Mouse (Mus musculus): ENCODE data around the gene Nufip2.

Nufip2 gene

DNA sequence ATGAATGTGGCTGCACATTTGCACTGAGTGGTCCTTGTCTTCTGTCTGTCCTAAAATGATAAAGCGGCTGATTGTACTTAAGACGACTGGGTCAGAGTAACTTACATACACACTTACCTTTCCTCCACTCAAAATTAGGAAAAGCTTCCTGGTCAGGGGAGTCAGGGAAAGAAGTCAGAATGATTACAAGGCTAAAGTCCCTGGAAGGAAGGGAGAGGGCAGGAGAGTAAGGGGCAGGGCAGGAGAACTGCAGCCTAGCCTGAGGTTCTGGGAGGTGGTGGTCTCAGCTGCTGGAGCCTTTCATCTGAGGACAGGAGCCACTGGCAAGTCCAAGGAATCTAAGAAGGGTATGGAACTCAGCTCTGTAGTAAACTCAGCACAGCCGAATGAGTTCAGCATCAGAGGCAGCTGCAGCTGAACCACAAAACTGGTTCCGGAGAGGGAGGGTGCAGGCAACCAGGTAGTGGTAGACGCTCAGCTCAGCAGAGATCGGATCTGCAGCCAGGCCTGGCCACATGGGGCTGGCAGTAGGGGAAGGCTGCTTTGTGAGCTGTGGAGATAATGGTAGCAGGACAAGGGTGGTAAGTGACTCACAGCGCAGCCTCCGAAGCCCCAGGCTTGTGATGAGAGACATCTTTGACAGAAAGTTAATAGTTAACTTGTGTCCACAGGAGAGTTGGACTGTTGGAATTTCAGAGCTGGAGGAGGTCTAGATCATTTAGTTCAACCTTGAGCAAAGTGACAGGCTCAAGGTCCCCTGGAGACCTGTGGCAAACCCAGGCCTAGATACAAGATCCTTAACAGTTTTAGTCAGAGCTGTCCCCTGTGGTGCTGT, 86.1 kb downstream of the Nufip2 start:
- DNase-seq (ENCODE audit: low read depth), result no peak

DNA sequence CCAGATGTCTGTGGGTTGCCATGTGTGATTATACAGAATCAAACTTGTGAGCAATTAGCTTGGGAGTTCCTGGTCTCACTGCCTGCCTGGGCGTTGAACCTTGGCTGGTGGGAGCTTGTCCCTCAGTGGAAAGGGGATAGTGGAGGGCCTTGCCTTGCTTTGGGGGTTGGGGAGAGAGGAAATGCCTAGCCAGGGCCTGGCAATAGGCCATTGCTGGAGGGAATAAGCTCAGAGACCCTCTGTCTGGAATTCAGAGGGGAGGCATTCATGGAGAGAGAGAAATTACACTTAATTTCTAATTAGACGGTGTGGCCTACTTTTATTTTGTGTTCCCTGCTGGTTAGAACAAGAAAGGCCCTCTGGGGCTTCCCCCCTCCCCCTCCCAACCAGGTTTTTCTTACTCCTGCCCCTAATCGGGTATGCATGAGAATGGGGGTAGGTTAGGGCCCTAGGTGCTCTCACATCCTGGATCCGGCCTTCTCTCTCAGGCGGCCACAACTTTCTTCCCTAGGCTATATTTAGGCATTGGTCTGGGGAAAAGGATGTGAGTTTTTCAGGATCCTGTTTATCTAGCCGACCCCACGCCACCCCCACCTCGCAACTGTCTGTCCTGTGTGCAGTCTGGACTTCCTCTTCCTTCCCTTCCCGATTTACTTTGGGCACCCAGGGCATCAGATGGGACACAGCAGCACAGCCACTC, 89.9 kb downstream of the Nufip2 start:
- no peak for DNase-seq (ENCODE audit: low read depth)

DNA sequence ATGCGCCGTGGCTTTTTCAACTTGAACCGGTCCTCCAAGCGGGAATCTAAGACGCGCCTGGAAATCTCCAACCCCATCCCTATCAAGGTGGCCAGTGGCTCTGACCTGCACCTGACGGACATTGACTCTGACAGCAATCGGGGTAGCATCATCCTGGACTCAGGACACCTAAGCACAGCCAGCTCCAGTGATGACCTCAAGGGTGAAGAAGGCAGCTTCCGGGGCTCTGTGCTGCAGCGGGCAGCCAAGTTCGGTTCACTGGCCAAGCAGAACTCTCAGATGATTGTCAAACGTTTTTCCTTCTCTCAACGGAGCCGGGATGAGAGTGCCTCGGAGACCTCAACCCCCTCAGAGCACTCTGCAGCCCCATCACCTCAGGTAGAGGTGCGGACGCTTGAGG, 91.5 kb downstream of the Nufip2 start:
- no peak for DNase-seq (ENCODE audit: low read depth)

DNA sequence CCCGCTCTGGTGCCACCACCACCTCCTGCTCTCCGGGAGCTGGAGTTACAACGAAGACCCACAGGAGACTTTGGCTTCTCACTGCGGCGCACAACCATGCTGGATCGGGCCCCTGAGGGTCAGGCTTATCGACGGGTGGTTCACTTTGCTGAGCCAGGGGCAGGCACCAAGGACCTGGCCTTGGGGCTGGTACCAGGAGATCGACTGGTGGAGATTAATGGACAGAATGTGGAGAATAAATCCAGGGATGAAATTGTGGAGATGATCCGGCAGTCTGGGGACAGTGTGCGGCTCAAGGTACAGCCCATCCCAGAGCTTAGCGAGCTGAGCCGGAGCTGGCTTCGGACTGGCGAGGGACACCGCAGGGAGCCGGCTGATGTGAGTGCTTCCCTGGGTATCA, 92.0 kb downstream of the Nufip2 start:
- no peak for DNase-seq (ENCODE audit: low read depth)

DNA sequence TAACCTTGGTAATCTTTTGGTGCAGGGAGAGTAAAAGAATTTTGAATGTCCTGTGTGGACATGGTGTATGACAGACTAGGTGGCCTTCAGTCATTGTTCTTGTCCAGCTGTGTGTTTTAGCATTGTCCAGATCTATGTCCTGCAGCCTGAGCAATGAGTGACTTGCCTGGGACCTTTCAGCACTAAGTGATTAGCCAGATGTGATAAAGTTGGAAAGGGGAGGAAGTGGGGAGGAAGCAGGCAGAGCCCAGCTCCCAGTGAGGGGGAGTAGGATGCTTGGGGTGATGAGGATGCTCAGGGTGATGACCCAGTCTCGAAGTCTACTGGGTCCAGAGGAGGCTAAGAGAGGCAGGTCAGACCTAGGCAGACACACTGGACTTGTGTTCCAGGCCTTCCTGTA, 93.3 kb downstream of the Nufip2 start:
- DNase-seq (ENCODE audit: low read depth), result no peak

DNA sequence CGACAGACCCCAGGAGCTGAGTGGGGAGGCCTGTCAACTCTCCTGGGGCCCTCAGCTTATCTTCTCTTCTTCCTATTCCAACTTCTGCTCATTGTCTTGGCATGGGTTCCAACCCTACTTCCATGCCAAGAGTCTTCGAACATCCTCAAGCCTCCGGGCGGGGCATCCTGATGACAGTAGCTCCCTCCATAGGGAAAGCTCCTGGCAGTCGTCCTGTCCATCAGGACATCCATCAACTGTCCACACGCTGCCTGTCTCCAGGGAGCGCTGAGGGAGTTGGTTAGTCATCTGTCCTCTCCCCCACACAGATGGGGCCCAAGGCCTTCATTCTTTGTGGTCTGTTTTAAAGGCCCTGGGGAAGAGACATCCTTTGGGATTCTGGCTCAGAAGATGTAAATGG, 95.1 kb downstream of the Nufip2 start:
- peak; percentile 90 for DNase-seq (ENCODE audit: low read depth)

DNA sequence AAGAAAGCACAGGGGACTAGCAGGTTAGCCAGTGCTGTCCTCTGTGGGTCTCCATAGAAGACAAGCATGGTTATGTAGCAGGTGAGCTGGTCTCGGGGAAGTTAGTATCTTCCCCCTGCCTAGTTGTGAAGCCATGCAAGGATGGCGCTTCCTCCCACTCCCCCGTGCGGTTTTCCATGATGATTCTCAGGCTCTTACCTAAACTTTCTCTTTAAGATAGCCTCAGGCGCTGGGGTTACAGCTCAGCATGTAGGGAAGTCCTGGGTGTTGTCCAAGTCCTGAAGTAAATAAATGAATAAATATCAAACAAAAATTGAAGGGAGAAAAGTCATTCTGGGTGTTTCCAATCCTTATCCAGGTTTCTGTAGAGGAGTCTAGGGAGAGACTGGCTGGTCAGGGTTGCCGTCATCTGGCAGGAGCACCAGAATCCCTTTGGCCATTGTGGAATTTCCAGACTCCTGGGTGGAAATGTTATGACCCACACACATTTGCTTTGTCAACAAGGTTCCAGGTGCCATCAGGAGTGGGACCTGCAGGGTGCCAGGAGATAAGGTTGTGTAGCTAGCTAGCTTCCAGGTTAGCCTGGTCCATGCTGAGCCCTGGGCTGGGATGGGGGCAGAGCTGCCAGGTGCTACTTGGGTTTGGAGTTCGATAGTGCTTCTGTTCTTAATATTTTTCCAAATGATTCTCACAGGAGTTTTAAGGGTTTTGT, 96.3 kb downstream of the Nufip2 start:
- peak; percentile 44 for DNase-seq (ENCODE audit: low read depth)

DNA sequence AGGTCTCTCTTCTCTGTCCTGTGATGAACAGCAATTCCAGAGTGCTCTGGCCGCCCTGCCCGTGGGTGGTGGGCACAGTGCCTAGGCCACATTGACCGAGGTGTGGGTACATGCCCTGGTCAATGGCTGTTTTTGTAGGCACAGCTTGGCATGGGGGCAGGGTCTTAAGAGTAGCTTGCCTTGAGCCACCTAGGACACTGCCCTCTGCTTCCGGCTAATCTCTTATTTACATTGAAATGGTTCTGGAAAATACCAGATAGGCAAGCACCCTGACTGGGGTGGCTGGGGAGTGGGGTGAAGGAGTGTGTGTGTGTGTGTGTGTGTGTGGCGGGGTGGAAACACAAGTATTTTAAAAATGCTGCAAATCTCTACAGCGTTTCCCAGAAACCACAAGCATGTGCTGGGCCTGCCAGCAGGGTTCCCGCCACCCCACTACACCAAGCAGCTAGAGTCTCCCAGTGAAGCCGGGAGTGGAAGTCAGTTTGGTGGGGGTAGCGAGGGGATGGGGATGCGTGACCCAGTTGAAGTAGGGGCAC, 97.3 kb downstream of the Nufip2 start:
- DNase-seq (ENCODE audit: low read depth), result peak; percentile 86

DNA sequence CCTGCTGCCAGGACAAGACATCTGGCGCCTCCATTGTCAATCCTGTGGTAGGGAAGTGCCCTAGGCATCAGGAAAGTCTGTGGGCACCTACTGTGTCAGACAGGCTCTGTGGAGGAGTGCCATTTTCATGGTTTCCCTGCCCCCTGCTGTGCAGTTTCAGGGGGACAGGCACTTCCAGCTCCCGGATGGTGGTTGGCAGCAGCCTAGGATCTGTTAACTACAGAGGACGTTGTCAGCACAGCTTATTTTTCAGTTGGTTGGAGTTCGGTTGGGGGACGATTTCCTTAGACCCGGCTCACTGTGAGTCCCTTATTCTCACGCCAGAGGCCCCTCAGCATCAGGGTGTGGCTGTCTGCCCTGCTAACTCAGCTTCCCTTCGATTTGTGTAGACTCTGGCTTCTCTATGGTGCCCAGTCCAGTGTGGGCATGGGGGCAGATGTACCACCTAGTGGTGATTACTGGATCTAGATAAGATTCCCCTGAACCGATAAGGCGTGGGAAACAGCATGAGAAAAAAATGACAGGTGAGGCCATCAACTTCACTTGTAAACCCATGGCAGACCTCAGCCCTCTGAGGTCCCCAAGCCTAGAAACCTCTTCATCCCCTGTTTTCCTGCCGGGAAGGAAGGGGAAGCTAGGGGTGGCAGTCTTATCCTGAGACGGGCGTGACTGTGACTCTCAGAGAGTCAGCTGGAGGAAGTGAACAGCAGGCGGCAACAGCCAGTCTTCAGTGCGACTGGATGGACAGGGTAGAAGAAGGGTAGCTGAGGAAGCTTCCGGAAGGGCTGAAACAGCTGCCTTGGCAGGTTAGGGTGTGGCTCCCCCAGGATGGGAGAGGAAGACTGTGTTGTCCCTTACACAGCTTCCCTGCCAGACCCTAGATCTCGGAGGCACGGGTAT, 98.0 kb downstream of the Nufip2 start:
- peak; percentile 80 for DNase-seq (ENCODE audit: low read depth)

DNA sequence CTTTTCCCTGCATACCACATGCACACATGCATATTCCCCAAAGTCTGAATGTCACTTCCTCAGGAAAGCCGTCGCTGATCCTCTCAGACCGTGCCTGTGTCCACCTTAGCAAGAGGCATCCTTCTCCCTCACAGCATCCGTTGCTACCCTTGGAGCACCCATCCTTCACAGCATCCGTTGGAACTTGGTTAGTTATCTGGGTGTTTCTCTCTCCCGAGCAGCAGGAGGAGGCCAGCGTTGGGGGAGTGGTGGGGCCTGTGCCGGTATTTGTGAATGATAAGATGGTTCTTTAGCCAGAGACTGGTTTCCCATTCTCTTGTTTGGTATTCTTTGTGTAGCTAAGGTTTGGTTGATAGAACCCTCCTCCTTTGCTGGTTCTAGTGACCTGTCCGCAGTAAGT, 98.9 kb downstream of the Nufip2 start:
- no peak for DNase-seq (ENCODE audit: low read depth)

DNA sequence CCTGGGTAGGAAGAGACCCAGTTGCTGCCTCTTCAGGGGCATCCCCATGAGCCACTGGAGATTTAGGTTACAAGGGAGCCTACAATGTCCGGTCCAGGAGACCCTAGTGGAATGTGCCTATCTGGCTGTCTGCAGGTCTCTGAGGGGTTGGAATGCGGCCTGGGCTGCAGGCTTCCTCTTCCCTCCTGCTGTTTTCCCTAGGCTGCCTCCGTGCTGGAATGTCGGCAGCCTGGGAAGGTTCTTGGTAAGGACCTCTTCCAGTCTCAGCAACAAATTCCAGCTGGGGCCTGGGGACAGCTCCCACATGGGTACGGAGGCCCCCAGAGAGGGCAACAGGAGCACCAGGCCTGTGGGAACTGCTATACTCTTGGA, 99.4 kb downstream of the Nufip2 start:
- peak; percentile 29 for DNase-seq (ENCODE audit: low read depth)

DNA sequence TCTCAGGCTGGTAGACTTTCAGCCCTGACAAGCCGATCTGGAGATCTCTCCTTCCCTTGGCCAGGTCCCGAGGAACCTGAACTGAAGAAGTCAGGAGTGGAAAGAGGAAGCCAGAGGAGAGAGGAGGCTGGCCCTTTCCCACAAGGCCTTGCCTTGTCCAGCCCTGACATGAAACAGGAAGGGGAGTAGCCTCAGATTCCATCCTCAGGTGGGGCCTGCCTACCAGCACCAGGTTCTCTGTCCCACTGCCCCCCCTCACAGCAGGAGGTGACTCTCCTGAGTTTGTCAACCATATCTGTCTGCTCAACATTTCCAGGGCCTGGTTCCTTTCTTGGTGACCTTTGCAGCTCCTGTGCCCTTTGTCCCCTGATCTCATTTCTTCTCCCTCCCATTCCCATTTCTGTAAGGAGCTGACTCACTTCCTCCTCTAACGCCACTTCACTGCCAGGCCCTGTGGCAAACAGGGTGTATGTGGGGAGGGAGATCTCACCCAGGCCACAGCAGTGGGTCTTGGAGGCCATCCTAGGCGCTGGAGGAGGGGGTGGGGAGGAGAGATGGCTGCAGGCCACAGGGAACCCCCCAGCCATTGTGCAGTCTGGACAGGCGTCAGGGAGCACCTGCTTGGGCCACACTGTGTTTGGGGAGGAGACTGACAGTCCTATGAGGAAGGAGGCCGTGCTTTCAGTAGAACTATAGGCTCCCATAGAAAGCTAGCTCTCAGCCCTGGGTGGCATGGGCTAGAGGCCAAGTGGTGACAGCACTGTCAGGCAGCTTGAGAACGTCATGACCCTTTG, 100.0 kb downstream of the Nufip2 start:
- peak; percentile 49 for DNase-seq (ENCODE audit: low read depth)

DNA sequence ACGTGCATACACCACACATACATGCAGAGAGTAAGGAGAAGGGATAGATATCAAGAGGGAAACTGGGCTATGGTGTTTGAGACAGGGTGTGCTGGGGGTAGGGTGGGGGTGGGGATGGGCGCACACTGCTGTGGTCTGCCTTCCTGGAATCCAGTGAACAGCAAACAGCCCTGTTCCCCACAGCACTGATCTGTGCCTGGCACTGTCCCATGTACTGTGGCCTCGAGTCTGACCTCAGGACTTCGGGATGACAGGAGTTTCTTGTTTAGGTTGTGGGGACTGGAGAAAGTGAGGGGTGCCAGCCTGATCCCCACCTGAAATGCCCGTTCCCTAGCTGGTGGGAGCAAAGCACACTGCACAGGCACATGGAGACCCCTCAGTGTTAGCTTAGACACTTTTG, 101.8 kb downstream of the Nufip2 start, which contains the start of gene Gm10277:
Gm10277 (minus strand) TSS at position 41 of the 400 bp plus-strand sequence.
- no peak for DNase-seq (ENCODE audit: low read depth)

DNA sequence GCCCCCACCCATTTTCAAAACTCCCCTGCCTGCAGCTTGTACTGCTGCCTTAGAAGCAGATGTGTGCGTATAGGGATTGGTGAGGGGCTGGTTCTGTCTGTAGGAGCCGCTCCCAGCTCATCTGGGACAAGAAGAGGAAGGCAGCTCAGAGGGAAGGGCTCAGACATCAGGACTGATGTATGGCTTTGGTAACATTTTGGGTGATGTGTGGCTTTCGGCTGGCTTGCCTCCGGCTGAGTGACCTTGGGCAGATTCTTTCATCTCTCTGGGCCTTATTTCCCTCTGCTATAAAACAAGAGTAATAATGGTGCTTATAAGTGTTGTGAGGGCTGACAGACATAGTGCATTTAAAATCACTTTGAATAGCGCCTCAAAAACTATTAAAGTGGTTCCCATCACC, 103.6 kb downstream of the Nufip2 start:
- DNase-seq (ENCODE audit: low read depth), result no peak

DNA sequence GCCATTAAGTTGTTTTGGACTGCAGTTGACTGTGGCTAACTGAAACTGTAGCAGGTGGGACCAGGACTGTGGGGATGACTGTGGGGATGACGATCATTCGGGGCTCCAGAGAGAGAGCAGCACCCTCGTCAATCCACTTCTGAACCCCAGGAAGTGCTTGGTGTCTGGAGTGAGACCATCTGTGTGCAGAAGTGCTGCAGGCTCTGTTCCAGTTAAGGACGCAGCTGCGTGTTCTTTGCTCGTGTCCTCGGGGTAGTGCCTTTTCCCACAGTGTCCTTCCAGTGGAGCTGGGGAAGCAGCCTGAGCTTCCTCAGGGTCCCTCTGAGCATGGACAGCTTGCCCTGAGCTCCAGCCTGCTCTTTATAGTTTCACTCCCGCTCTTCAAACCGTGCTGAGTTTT, 104.3 kb downstream of the Nufip2 start:
- DNase-seq (ENCODE audit: low read depth), result no peak

DNA sequence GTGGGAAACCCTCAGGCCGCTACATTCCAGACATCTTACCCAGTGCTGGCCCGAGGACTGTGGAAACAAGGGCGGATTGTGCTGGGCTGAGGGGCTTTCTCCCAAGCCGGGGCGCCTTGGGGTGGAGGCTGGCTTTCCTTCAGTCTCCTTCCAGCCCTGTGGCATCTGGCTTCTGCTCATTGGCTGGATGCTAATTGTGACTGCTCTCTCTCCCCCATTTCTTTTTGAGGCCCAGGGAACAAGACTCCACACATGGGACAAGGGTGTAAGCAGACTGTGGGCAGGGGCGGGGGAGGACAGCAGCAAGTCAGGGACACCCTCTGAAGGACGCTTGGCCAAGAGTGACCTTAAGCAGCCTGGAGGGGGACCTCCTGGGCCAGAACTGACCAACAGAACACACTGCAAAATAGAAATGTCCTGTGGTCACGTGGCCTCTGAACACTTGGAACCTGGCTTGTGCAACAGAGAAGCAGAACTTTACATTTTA, 105.3 kb downstream of the Nufip2 start:
- DNase-seq (ENCODE audit: low read depth), result peak; percentile 70
